Mouse (Mus musculus) megakaryocyte, embryonic 14.5 days (primary cell): ENCODE data around the gene Ethe1.

ENCODE experiments used
- FLI1 ChIP-seq: IDR thresholded peaks from 2 replicates; pipeline ENCODE4 v1.6.1; 2012; ENCODE audit warnings: low read length, inconsistent platforms, mixed read lengths
- GATA1 ChIP-seq: IDR thresholded peaks from 3 replicates; pipeline ENCODE4 v1.6.1; 2012; ENCODE audit warnings: mixed read lengths, low read length, inconsistent platforms, borderline replicate concordance

DNA sequence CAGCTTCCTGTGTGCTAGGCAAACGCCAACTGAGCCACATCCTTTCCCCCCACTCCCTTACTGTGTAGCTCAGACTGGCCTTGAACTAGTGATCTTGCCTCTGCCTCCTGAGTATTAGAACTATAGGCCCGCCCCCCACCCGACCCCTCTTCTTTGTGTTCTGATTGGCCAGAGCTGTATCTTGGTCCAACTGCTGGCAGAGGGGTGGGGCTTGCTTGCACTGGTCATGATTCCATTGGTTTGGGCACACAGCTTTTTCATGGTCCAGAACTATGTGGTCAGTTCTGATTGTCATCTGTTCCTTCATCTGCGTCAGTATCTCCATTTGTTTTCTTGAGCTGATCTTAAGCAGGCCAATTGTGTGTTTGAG is 23.5 kb upstream of the Ethe1 start:
- TF ChIP-seq GATA1: no peak
- TF ChIP-seq FLI1: no peak
